Mouse (Mus musculus): Measurements from ENCODE around the gene Ldb3. TPM values are rescaled to one million over a fixed set of nuclear protein-coding genes. Genes with fewer than 3 reads are reported as not detected.

Gene Ldb3
- polyA plus RNA-seq (2017; shearing (Covaris generic)): 1 to 10 TPM in 1 of 2 experiments, under 1 TPM in 1; 0.42 to 1.2 TPM

DNA sequence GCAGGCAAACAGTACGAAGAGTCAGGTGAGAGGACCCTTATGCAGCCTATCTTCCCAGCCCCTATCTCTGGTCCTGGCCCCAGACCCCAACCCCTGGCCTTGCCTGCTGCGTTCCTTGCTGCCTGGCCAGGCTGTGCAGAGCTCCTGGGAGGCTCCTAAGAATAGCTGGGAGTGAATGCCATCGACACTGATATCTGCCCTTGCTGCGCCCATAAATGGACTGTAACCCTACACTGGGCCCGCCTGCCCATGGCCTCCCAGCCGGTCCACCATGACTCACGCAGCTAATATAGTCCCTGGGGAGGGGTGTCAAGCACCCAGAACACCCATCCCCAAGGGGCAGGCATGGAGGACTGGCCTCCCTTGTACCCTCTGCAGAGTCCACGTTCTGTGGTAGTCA lies at the start of gene Ldb3:
Gene Ldb3 (minus strand): TSS at position 185 of the 400 bp plus-strand sequence.

DNA sequence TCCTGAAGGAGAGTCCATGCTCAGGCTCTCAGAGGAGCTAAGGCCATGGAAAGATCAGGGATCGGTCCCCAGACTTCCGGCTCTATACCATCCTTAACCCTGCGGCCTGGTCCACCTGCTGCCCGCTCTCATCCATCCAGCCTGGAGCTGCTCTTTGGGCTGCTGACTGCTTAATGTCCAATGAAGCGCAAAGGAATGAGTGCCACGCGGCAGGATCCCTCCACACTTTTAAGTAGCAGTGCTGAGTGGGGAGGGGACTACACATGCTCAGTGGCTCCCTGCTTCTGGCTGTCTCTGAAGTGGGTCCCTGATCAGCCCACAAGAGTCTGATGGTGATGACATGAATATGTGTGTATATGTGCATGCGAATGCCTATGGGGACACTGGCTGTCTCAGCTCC lies 11.5 kb upstream of the Ldb3 start, which contains the start of gene Opn4:
Gene Opn4 (minus strand): TSS at position 202 of the 400 bp plus-strand sequence.

DNA sequence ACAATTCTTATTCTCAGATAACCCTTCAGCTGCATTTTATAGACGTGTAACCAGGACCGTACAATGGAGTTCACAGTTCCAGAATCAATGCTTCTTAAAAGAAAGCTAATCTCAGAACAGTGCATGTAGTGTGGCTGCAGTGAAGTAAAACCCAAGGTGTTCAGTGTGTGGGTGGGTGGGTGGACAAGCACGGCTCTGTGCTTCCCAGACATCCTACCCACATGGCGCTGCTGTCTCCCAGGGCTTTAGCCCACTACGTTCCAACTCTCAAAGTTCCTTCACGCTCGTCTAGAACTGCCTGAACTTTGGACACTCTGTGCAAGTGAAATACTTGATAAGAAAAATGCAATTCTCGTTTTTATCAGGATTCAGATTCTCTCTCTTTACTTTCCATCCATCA lies 65.8 kb downstream of the Ldb3 start, which contains the start of gene 9230112D13Rik:
Gene 9230112D13Rik (minus strand): TSS at position 101 of the 400 bp plus-strand sequence.

DNA sequence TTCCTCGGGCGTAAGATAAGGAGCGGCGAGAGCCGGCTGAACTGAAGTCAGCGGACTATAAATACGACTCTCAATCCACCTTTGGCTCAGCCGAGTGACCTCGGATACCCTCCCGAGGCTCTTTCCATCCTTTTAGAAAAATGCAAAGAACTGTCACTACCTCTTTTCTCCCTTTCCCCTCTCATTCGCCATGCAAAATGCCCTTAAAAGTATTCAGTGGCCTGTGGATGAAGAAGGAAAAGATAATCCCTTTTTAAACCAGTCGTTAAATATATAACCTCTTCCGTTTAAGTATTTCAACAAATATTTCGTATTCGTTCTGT lies 85.2 kb downstream of the Ldb3 start, which contains the start of gene Bmpr1a:
Gene Bmpr1a (minus strand): TSS at position 17 of the 323 bp plus-strand sequence.

Other genes starting within 250 kb of the Ldb3 start
- gene Fam25c, start 233.2 kb downstream of the Ldb3 start, polyA plus RNA-seq (2017; shearing (Covaris generic)): not detected
- gene Sncg, start 213.9 kb downstream of the Ldb3 start, polyA plus RNA-seq (2017; shearing (Covaris generic)): 1 to 10 TPM in 1 of 2 experiments, under 1 TPM in 1; 0.19 to 2.9 TPM
- under 1 TPM; 0.20 to 0.81 TPM for gene Mmrn2, start 213.2 kb downstream of the Ldb3 start, polyA plus RNA-seq (2017; shearing (Covaris generic))
- 1 to 10 TPM; 1.7 to 8.0 TPM for gene Bmpr1a, start 85.3 kb downstream of the Ldb3 start, polyA plus RNA-seq (2017; shearing (Covaris generic))
- gene 9230112D13Rik, start 65.9 kb downstream of the Ldb3 start, polyA plus RNA-seq (2017; shearing (Covaris generic)): 1 to 10 TPM in 1 of 2 experiments, not detected in 1; 1.4 TPM
- gene Opn4, start 11.5 kb upstream of the Ldb3 start, polyA plus RNA-seq (2017; shearing (Covaris generic)): 1 to 10 TPM in 1 of 2 experiments, not detected in 1; 2.0 TPM
- 100 to 1,000 TPM in 1 of 2 experiments, 10 to 100 TPM in 1; 86.1 to 107 TPM for gene Wapl, start 85.2 kb upstream of the Ldb3 start, polyA plus RNA-seq (2017; shearing (Covaris generic))
- gene Grid1, start 231.4 kb upstream of the Ldb3 start, polyA plus RNA-seq (2017; shearing (Covaris generic)): under 1 TPM; 0.02 to 0.31 TPM

Data from inflammation-experienced regulatory T-cells (primary cell).